In genomic region chr3:122506343-122506916, GRCm38 (mm10) we compare ENCODE assay signal across 11 mouse cellular contexts.
DNase-seq lines count a peak whose midpoint lies in the region; ATAC-seq lines count a peak whose summit lies in the region.
"Had no signal": no experiment of that assay in that cellular context is flagged by ENCODE, and none has a peak within 500 bp of the region (broad histone marks: within the 10 kb centered on the region; RNA-seq: fewer than 3 reads in every experiment).

No protein-coding gene starts in this region.

- H3K36me3 ChIP-seq in limb, embryonic 12.5 days = no peaks in the 10 kb centered on the region
- H3K36me3 ChIP-seq in limb, embryonic 10.5 days = no peaks in the 10 kb centered on the region
- H3K36me3 ChIP-seq in forebrain, embryonic 16.5 days (ENCODE audit: control insufficient read depth, insufficient read depth) = no peaks in the 10 kb centered on the region
- H3K36me3 ChIP-seq in neural tube, embryonic 13.5 days = no peaks in the 10 kb centered on the region

- WGBS in limb, embryonic 12.5 days = 52% methylated on average over 10 of the region's 10 CpGs
- WGBS in limb, embryonic 10.5 days = 73% methylated on average over 10 of the region's 10 CpGs
- WGBS in forebrain, embryonic 16.5 days = 62% methylated on average over 10 of the region's 10 CpGs
- WGBS in neural tube, embryonic 13.5 days = 56% methylated on average over 10 of the region's 10 CpGs

- peaks cover 53% of the 10 kb centered on the region for H3K4me1 ChIP-seq in limb, embryonic 12.5 days (replicated peaks)
- H3K4me1 ChIP-seq in limb, embryonic 10.5 days = peaks cover 47% of the 10 kb centered on the region
- H3K4me1 ChIP-seq in forebrain, embryonic 16.5 days (replicated peaks; ENCODE audit: control insufficient read depth, insufficient read depth, low read length) = peaks cover 4% of the 10 kb centered on the region; the same call in 1 of the 2 replicates
- peaks cover 35% of the 10 kb centered on the region for H3K4me1 ChIP-seq in neural tube, embryonic 13.5 days (replicated peaks)

- ATAC-seq in frontal cortex, adult (ENCODE audit: low TSS enrichment) = peak; percentile 71
- ATAC-seq in limb, embryonic 12.5 days (ENCODE audit: insufficient number of reproducible peaks, insufficient read depth, low FRiP score, low TSS enrichment, low read depth) = no peak
- peak; percentile 36 for ATAC-seq in forebrain, embryonic 16.5 days
- peak; percentile 67 for ATAC-seq in neural tube, embryonic 13.5 days (ENCODE audit: low read depth)
- ATAC-seq: intestine, embryonic 16.5 days had no signal

- H3K9me3 ChIP-seq in limb, embryonic 12.5 days = no peaks in the 10 kb centered on the region
- H3K9me3 ChIP-seq in limb, embryonic 10.5 days (replicated peaks) = no peaks in the 10 kb centered on the region
- no peaks in the 10 kb centered on the region for H3K9me3 ChIP-seq in forebrain, embryonic 16.5 days (ENCODE audit: control insufficient read depth, low read length)
- H3K9me3 ChIP-seq in neural tube, embryonic 13.5 days = no peaks in the 10 kb centered on the region

- no peak for DNase-seq in frontal cortex, postnatal 10 days (ENCODE audit: low spot score in 2 of 2)
- no peak for DNase-seq in limb, embryonic 10.5 days (ENCODE audit: low spot score)
- DNase-seq in thymus, postnatal 0 days (ENCODE audit: low spot score) = no peak
- DNase-seq in heart, postnatal 14 days = no peak
- DNase-seq: adrenal gland, postnatal 36 days; gastrocnemius, postnatal 25 days had no signal

- 0 out of 2 replicates have a peak, but pooled peaks cover 6% of the 10 kb centered on the region for H3K27me3 ChIP-seq in limb, embryonic 12.5 days
- H3K27me3 ChIP-seq in limb, embryonic 10.5 days (ENCODE audit: low read depth, poor library complexity, severe bottlenecking) = no peaks in the 10 kb centered on the region
- no peaks in the 10 kb centered on the region for H3K27me3 ChIP-seq in forebrain, embryonic 16.5 days (replicated peaks; ENCODE audit: control insufficient read depth, insufficient read depth, low read length)
- no peaks in the 10 kb centered on the region for H3K27me3 ChIP-seq in neural tube, embryonic 13.5 days

- no peak overlapping the region for H3K9ac ChIP-seq in limb, embryonic 12.5 days (replicated peaks)
- H3K9ac ChIP-seq in forebrain, embryonic 16.5 days (replicated peaks; ENCODE audit: low read depth, low read length) = no peak overlapping the region
- H3K9ac ChIP-seq in neural tube, embryonic 13.5 days = no peak overlapping the region

- no peak overlapping the region for H3K4me3 ChIP-seq in limb, embryonic 12.5 days (replicated peaks)
- H3K4me3 ChIP-seq in limb, embryonic 10.5 days = no peak overlapping the region
- H3K4me3 ChIP-seq in forebrain, embryonic 16.5 days (replicated peaks; ENCODE audit: low read length) = no peak overlapping the region
- no peak overlapping the region for H3K4me3 ChIP-seq in neural tube, embryonic 13.5 days

- peak overlapping the region; percentile 64; the same call in 1 of the 2 replicates for H3K27ac ChIP-seq in limb, embryonic 12.5 days
- H3K27ac ChIP-seq in limb, embryonic 10.5 days = no peak overlapping the region
- peak overlapping the region; percentile 54 for H3K27ac ChIP-seq in forebrain, embryonic 16.5 days (ENCODE audit: low read length)
- peak overlapping the region; percentile 72 for H3K27ac ChIP-seq in neural tube, embryonic 13.5 days (replicated peaks)

- no peak overlapping the region for H3K4me2 ChIP-seq in limb, embryonic 12.5 days
- no peak overlapping the region for H3K4me2 ChIP-seq in forebrain, embryonic 16.5 days (ENCODE audit: low read length)
- peak overlapping the region; percentile 11; the same call in 1 of the 2 replicates for H3K4me2 ChIP-seq in neural tube, embryonic 13.5 days

- intact Hi-C loops in heart, postnatal 14 days (cut with DNase I) = loop anchor here (5.0 kb wide), 1 partner anchor 111 kb away; the partner anchor contains the start of gene Fnbp1l
